Mouse (Mus musculus) C2C12 (cell line): Measurements from ENCODE around the gene AW549877.

Source experiments
- CEBPB ChIP-seq: IDR thresholded peaks from one replicate; pipeline ENCODE4 v1.6.1; 2011; ENCODE audit warnings: low read depth, mild to moderate bottlenecking, control low read depth, moderate library complexity
- CTCF ChIP-seq: IDR thresholded peaks from one replicate; pipeline ENCODE4 v1.5.1; 2011; ENCODE audit not compliant: control insufficient read depth, insufficient read depth, insufficient read length
- MYOG ChIP-seq: IDR thresholded peaks from one replicate; pipeline ENCODE4 v1.6.1; 2011; ENCODE audit not compliant: control insufficient read depth, insufficient read length; ENCODE audit errors: extremely low read depth
- USF1 ChIP-seq: IDR thresholded peaks from one replicate; pipeline ENCODE4 v1.6.1; 2011; ENCODE audit warnings: low read depth, mild to moderate bottlenecking, control low read depth, moderate library complexity

GRCm38 (mm10) chr15:4024726-4025507 lies 29.4 kb upstream of the AW549877 start:
- no peak for TF ChIP-seq CEBPB
- no peak for TF ChIP-seq CTCF
- no peak for TF ChIP-seq USF1
- no peak for TF ChIP-seq MYOG
